Mouse (Mus musculus): ENCODE measurements around the gene Sema3e. TPM values are rescaled to one million over a fixed set of nuclear protein-coding genes. Genes with fewer than 3 reads are reported as not detected.

The Sema3e gene
- polyA plus RNA-seq, 1 experiment from 2014 or later = 0.19 TPM

DNA sequence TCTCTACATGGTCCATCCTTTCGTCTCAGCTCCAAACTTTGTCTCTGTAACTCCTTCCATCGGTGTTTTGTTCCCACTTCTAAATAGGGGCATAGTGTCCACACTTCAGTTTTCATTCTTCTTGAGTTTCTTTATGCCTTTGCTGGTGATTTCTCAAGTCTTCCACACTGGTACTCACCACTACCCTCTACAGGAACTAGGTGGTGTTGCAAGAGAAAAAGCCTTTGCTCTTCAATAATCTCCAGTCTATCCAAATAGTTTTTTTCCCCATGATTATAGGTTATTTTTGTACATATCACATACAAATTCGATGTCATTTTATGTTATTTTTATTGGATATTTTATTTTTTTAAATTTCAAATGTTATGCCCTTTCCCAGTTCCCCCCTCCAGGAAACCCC is 142.7 kb downstream of the Sema3e start:
- H3K27ac ChIP-seq = no peak overlapping the region
- H3K4me3 ChIP-seq = no peak overlapping the region
- H3K27me3 ChIP-seq (replicated peaks) = no peaks in the 10 kb centered on the region
- H3K9me3 ChIP-seq (replicated peaks) = no peaks in the 10 kb centered on the region
- H3K4me1 ChIP-seq = no peaks in the 10 kb centered on the region
- H3K4me2 ChIP-seq = no peak overlapping the region
- H3K9ac ChIP-seq = no peak overlapping the region
- H3K36me3 ChIP-seq = no peaks in the 10 kb centered on the region
- no peak for ATAC-seq
- WGBS (ENCODE audit: insufficient replicate concordance) = 41% methylated on average over 3 of the region's 3 CpGs

DNA sequence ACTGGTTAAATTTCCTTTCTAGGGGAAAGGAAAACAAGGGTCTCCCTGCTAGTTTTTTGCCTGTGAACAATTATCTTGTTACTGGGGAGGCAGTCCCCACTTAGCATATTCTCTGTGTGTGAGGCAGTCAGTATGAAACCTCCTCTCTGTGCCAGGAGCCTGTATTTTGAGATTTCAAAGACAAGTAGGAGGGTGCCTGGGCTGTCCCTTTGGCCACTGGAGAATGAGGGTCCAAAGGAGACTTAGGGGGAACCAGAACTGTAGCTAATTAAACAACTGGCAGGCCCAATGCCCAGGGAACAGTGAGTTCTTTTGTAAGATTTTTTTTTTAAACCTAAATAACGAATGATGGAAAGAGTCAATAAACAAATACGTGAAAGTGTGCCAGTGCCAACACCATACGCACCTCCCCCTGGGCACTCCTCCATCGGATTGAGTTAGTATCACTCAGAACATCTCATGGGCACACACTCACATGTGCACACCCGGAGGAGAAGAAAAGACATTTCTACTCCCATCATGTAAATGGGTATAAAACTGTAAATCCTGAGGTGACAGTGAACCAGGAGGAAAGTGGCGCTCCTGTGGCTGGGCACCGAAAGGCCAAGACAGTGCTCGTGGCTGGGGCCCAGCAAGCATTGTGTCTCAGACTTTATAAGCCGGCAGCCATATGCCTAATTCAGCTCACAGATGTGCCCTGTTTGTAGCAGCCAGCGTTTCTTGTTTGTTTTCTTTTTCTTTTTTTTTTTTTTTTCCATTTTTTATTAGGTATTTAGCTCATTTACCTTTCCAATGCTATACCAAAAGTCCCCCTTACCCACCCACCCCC is 148.5 kb downstream of the Sema3e start:
- WGBS (ENCODE audit: insufficient replicate concordance) = 78% methylated on average over 10 of the region's 10 CpGs
- H3K27ac ChIP-seq = no peak overlapping the region
- H3K27me3 ChIP-seq (replicated peaks) = no peaks in the 10 kb centered on the region
- H3K36me3 ChIP-seq = no peaks in the 10 kb centered on the region
- no peak overlapping the region for H3K4me2 ChIP-seq
- no peaks in the 10 kb centered on the region for H3K9me3 ChIP-seq (replicated peaks)
- H3K9ac ChIP-seq = no peak overlapping the region
- no peak for ATAC-seq
- H3K4me3 ChIP-seq = no peak overlapping the region
- no peaks in the 10 kb centered on the region for H3K4me1 ChIP-seq

DNA sequence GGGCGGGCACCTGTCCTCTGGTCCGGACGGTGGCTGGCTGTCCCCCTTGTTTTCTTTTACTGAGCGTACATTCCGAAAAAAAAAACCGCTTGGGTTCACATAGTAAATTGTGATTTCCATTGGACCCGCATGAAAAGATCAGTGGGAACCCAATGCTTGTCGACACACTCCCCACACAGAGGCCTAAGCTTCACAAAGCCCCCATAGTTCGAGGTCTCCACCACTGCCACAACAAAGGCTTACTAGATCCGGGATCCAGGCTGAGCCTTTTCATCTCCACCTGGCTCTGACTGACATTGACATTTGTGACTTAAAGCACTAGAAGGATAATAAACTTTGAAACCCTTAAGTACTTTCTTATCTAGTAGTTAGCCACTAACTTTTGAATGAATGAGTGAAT is 155.5 kb downstream of the Sema3e start:
- Histone ChIP-seq H3K9me3 (replicated peaks) (no peaks in the 10 kb centered on the region), H3K27me3 (replicated peaks) (no peaks in the 10 kb centered on the region), H3K36me3 (no peaks in the 10 kb centered on the region), H3K27ac (no peak overlapping the region), H3K9ac (no peak overlapping the region), H3K4me2 (no peak overlapping the region), H3K4me1 (no peaks in the 10 kb centered on the region), H3K4me3 (no peak overlapping the region)
- no peak for ATAC-seq
- WGBS (ENCODE audit: insufficient replicate concordance) = 76% methylated on average over 10 of the region's 10 CpGs

DNA sequence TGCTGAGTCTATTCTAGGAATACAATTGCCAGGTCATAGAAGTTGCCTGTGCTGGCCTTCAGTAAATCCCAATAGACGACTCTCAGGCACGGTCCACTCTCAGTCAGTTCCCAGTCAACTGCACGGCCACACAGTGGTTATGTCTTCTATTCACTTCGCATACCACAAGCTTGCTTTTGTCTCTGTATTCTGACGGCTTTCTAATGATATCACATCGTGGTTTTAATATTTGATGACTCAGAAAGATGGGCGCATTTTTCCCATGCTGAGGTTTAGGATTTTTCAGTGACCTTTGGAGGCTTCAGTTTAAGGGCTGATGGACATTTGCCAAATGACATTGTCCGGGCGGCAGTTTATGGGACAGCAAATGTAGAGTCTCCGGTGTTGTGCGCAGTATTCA is 157.1 kb downstream of the Sema3e start:
- H3K27me3 ChIP-seq (replicated peaks) = no peaks in the 10 kb centered on the region
- H3K36me3 ChIP-seq = no peaks in the 10 kb centered on the region
- no peak for ATAC-seq
- no peaks in the 10 kb centered on the region for H3K4me1 ChIP-seq
- no peak overlapping the region for H3K27ac ChIP-seq
- no peak overlapping the region for H3K4me2 ChIP-seq
- H3K4me3 ChIP-seq = no peak overlapping the region
- WGBS (ENCODE audit: insufficient replicate concordance) = 76% methylated on average over 11 of the region's 11 CpGs
- H3K9me3 ChIP-seq (replicated peaks) = no peaks in the 10 kb centered on the region
- no peak overlapping the region for H3K9ac ChIP-seq

DNA sequence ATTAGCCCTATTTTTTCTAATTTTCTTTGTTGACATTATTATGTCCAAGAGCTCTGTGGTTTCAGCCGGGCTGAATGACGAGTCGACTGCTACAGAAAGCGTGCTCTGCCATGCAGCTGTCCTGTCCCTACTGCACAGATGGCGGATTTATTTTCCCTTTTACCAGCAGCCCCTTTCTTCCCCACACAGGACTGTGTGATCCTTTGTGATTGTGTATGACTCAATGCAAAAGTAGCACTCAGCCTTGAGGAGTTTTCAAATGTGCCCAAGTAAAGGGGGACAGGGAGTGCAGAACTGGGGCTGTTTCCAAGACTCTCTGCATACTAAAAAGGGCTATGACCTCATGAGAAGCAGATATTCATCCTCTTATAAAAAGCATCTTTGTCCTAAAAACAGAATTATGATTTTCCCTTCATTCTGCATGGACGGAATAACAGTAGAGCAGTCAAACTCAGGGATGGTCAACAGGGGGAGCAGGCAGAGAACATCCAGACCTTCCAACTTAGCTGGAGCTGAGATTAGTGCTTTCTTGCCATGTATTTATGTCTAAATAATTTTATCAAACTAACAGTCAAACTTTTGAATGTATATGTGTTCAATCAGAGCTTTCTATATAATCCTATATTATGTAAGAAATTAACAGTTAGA is 170.2 kb downstream of the Sema3e start:
- H3K4me2 ChIP-seq = no peak overlapping the region
- H3K4me1 ChIP-seq = no peaks in the 10 kb centered on the region
- ATAC-seq = no peak
- H3K4me3 ChIP-seq = no peak overlapping the region
- 76% methylated on average over 6 of the region's 6 CpGs for WGBS (ENCODE audit: insufficient replicate concordance)
- no peaks in the 10 kb centered on the region for H3K9me3 ChIP-seq (replicated peaks)
- H3K27ac ChIP-seq = no peak overlapping the region
- no peaks in the 10 kb centered on the region for H3K27me3 ChIP-seq (replicated peaks)
- no peak overlapping the region for H3K9ac ChIP-seq
- no peaks in the 10 kb centered on the region for H3K36me3 ChIP-seq

DNA sequence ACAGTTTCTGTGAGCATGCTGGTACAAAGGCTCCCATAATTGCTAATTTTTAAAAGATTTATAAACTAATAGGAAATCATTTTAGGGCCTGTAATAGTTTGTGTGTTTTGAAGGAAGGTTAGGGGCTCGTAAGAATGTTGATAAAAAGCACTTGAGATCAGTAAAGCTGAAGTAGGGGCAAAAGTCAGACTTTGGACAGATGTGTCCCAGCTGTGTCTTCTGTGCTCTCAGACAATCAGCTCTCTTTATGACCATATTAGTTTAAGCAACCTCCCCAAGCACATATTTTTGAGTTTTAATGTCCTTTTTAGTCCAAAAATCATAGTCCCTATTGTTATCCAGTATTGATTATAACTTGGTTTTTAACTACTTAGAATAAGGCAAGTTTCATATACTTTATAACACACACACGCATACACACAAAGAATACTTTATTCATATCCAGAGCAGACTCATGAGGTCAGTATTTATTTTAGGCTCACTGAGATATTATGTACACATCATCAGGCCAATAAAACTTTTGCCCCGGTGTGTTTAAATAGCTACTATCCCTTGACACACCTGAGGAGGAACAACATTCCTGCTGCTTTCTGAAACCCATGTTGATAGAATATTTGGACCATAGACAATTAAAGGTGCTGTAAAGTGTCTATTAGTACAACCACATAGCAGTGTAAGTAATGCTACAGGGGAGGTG is 173.4 kb downstream of the Sema3e start:
- no peak for ATAC-seq
- Histone ChIP-seq H3K4me2 (no peak overlapping the region), H3K36me3 (no peaks in the 10 kb centered on the region), H3K4me1 (no peaks in the 10 kb centered on the region), H3K27ac (no peak overlapping the region), H3K27me3 (replicated peaks) (no peaks in the 10 kb centered on the region), H3K4me3 (no peak overlapping the region), H3K9ac (no peak overlapping the region), H3K9me3 (replicated peaks) (no peaks in the 10 kb centered on the region)
- WGBS (ENCODE audit: insufficient replicate concordance) = 66% methylated on average over 3 of the region's 3 CpGs

DNA sequence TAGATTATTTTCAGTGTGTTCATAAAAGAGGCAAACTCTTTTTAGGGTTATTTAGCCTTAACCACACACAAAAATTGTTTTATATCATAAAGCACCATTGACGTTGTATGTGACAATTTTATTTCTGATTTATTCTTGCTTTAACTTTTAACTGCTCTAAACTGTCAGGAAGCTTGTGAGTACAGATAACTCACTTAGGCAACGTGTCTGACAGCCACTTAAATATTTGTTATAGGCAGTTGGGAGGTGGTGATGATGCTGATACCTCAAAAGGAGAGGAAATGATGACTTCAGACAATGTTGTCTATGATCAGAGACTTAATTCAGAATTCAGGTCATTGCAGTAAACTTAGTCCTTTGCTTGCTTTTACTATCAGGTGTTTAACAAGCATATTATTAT is 181.7 kb downstream of the Sema3e start:
- Histone ChIP-seq H3K9me3 (replicated peaks) (no peaks in the 10 kb centered on the region), H3K4me1 (no peaks in the 10 kb centered on the region), H3K36me3 (no peaks in the 10 kb centered on the region), H3K9ac (no peak overlapping the region), H3K4me2 (no peak overlapping the region), H3K27ac (no peak overlapping the region), H3K27me3 (replicated peaks) (no peaks in the 10 kb centered on the region), H3K4me3 (no peak overlapping the region)
- no peak for ATAC-seq
- 44% methylated on average over 2 of the region's 2 CpGs for WGBS (ENCODE audit: insufficient replicate concordance)

DNA sequence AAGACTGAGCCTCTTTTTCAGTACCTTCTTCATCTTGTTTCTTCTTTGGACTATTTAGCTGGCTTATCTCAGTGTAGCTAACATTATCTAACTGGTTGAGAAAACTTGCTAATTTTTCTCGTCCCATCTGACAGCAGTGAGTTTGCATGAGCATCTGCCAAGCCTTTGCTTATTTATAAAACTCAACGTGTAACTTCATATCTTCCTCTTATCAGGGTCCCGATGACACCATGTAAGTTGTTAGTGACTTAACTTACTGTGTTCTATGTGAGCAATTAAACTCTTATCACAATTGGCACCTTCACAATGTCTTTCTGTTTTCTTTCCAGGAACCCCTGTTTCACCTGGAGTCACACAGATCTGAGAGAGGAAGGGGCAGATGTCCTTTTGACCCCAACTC is 184.9 kb downstream of the Sema3e start:
- Histone ChIP-seq H3K27me3 (replicated peaks) (no peaks in the 10 kb centered on the region), H3K36me3 (no peaks in the 10 kb centered on the region), H3K9me3 (replicated peaks) (no peaks in the 10 kb centered on the region), H3K4me1 (no peaks in the 10 kb centered on the region), H3K4me2 (no peak overlapping the region), H3K9ac (no peak overlapping the region), H3K27ac (no peak overlapping the region), H3K4me3 (no peak overlapping the region)
- no peak for ATAC-seq
- WGBS (ENCODE audit: insufficient replicate concordance) = 43% methylated on average over 3 of the region's 3 CpGs

DNA sequence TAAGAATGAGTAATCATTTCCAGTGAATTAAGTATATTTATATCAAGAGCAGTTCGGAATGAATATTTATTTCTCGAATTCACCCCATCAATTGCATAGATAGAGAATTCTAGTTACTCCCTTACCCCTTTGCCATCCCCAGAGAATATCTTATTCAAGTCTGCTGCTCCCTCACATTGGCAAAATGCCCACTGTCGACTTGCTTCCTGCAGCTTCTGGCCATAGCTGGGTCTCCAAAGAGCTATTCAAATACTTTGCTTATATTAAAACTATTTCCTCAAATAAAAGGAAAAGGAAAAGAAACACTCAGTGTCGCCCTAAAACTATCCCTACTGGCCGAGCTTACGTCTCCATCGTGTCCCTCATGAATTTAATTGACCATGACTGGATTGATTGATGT is 191.1 kb downstream of the Sema3e start:
- Histone ChIP-seq H3K4me3 (no peak overlapping the region), H3K4me1 (no peaks in the 10 kb centered on the region), H3K9ac (no peak overlapping the region), H3K36me3 (no peaks in the 10 kb centered on the region), H3K9me3 (replicated peaks) (no peaks in the 10 kb centered on the region), H3K27me3 (replicated peaks) (no peaks in the 10 kb centered on the region), H3K4me2 (no peak overlapping the region), H3K27ac (no peak overlapping the region)
- 58% methylated on average over 7 of the region's 7 CpGs for WGBS (ENCODE audit: insufficient replicate concordance)
- ATAC-seq = no peak

DNA sequence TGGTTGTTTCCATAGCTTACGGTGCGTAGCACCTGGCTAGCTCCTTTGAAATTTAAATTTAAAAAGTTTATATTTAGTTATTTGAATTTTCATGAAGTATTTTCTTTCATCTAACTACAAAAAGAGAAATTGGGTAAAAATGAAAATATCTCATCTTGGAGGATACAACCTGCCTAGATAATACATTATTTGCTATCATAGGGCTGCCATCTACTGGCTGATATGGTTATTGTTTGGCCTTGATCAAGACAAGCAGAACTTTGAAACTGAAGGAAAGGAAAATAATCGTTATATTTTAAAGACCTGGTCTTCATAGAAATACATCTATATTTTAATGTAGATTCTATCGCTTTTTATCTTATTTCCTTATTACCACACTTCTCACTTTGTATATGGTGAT is 193.6 kb downstream of the Sema3e start:
- Histone ChIP-seq H3K27ac (no peak overlapping the region), H3K9ac (no peak overlapping the region), H3K4me2 (no peak overlapping the region), H3K36me3 (no peaks in the 10 kb centered on the region), H3K9me3 (replicated peaks) (no peaks in the 10 kb centered on the region), H3K4me1 (no peaks in the 10 kb centered on the region), H3K4me3 (no peak overlapping the region), H3K27me3 (replicated peaks) (no peaks in the 10 kb centered on the region)
- WGBS (ENCODE audit: insufficient replicate concordance) = 69% methylated on average over 4 of the region's 4 CpGs
- no peak for ATAC-seq

DNA sequence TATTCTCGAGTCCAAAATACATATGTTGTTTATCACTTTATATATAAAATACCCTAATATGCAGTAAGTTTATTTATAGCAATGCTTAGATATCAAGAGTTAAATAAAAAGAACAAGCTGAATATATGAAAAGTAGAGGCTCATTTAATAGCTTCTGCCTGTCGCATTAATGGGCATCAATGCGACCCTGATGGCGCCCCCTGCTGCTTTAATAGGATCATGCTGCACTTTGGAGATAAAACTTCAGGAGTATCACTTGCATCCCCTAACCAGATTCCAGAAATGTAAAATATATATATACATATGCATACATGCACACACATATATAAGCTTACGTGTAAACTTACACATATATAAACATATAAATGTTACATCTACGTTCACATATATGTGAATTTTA is 199.4 kb downstream of the Sema3e start:
- Histone ChIP-seq H3K4me1 (no peaks in the 10 kb centered on the region), H3K4me2 (no peak overlapping the region), H3K9ac (no peak overlapping the region), H3K36me3 (no peaks in the 10 kb centered on the region), H3K4me3 (no peak overlapping the region), H3K27me3 (replicated peaks) (no peaks in the 10 kb centered on the region), H3K27ac (no peak overlapping the region), H3K9me3 (replicated peaks) (no peaks in the 10 kb centered on the region)
- 73% methylated on average over 6 of the region's 6 CpGs for WGBS (ENCODE audit: insufficient replicate concordance)
- no peak for ATAC-seq

DNA sequence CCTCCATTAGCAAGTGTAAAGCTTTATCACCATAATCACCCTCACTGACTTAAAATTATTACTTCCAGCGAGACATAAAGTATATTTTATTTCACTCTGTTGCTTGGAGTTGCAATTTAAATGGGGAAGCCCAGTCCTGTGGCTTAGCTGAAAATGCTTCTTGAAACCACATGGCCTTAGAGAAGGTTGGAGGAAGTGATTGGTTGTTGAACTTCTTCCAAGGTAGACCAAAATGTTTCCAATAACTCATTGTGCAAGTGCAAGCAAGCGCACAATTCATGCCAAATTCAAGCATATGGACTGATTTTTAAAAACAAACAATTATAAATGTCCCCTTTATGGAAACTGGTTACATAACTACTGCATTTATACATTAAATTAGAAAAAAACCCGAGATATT is 206.0 kb downstream of the Sema3e start:
- 55% methylated on average over 3 of the region's 3 CpGs for WGBS (ENCODE audit: insufficient replicate concordance)
- H3K27me3 ChIP-seq (replicated peaks) = no peaks in the 10 kb centered on the region
- no peak overlapping the region for H3K4me2 ChIP-seq
- H3K27ac ChIP-seq = no peak overlapping the region
- no peaks in the 10 kb centered on the region for H3K36me3 ChIP-seq
- H3K9ac ChIP-seq = no peak overlapping the region
- no peak for ATAC-seq
- no peak overlapping the region for H3K4me3 ChIP-seq
- H3K9me3 ChIP-seq (replicated peaks) = no peaks in the 10 kb centered on the region
- H3K4me1 ChIP-seq = no peaks in the 10 kb centered on the region

Measured in liver, embryonic 12.5 days (tissue).